Mouse (Mus musculus) adrenal gland, postnatal 25 days (tissue): ENCODE measurements around the gene Zfp217. TPM values are rescaled to one million over a fixed set of nuclear protein-coding genes. Genes with fewer than 3 reads are reported as not detected.
"Not testable (repeated sequence)": the region's sequence is repeated elsewhere in the genome, so short reads cannot be mapped to it uniquely, and the experiment has no call there.

Experiments
- DNase-seq: peaks from one replicate; pipeline ENCODE4 v3.0.0; 2021; ENCODE audit warnings: mixed read lengths
- long read RNA-seq: library from polyadenylated mRNA; stranded (forward); transcript quantifications from one replicate; pipeline ENCODE4 v2.0.0, GENCODE M21; 2021
- total RNA-seq: library from RNA; stranded (reverse); gene quantifications from 2 replicates; pipeline ENCODE4 v1.2.3, GENCODE M21; 2021

The Zfp217 gene
- 27.3 and 32.8 TPM in 2 replicates for total RNA-seq
- long read RNA-seq, full-length matches to known transcripts, result 1 of 11 reads
- long read RNA-seq, partial matches to known transcripts, result 8 of 11 reads
- long read RNA-seq, other reads (novel, unspliced or antisense), result 2 of 11 reads

DNA sequence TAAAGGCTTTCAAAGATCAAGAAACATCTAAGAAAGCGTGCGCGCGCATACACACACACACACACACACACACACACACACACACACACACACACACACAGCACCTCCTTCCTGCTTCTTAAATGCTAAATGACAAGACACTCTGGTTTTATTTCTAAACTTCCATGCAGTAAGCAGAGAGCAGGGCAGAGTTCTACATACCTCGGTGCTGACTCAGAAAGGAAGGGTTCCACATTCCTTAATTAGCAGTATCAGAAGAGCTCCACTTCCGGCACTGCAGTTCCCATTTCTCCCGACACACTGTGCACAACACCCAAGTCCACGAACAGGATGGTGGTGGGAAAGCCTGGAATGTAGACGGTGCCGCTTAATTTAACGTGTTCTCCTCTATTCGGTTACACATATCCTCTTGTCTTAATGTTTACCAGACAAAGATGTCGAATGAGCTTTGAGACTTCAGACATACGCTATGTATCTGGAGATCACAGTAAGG is at the start of gene Zfp217:
TSS of gene Zfp217 (minus strand) at position 443 of the 493 bp plus-strand sequence.
- no peak for DNase-seq

DNA sequence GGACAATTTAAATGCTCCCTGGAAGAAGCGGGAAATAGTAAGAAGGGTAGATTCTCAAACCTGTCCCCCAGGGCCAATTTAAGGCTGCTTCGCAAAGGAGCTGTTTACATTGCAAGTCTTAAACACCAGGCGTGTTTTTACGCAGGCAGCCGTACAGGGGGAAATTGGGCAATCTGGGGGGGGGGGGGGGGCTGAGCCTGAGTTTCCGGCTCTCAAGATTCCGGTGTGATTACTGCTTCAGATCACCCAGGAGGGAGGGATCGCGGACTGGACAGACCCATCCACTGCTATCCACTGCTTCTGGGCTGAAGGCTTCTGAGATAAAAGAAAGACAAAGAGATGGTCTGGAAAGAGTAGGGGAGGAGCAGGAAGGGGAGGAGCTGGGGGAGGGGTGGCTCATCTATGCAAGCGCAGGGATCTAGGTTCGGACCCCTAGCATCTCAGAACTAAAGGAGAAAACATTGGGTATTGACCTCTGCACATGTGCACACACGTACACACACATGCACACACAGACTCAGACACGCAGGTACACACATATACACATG is 47.7 kb upstream of the Zfp217 start:
- no peak for DNase-seq

GRCm38 (mm10) chr2:170194845-170195244 is 46.9 kb upstream of the Zfp217 start:
- DNase-seq, result no peak

DNA sequence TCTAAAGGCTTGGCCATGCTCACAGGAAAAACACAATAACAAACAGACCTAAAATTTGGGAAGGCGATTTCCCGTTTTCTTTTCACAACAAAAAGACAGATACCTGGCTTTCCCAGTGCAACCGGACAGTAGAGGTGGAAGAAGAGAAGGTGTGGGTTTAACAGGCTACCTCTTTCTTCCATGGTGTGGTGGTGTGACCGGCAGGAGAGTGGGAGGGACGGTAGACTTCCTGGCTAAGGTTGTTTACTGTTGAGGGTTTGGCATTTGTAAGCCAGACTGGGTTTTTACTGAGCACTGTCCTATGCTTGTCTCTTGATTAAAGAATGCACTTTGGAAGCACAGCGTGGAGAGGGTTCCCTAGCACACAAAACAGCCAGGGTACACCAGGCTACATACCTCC is 45.9 kb upstream of the Zfp217 start:
- no peak for DNase-seq

DNA sequence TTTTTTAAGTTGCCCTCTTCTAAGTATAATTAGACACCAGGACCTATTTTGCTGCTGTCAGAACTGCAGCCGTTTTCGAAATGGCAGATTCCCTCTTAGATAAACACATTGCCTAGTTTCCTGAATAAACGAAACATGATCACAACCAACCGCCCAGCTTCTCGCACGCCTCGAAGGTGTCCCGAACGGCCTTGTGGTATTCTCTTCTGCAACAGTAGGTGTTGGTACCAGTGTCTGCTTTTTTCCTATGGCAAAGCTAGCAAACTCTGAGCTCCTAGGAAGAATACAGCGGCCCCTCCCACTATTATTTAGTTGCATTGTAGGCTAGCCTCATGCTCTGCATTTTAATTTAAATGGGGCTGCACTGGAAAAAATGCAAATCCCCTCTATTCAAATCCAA is 45.3 kb upstream of the Zfp217 start:
- no peak for DNase-seq

GRCm38 (mm10) chr2:170192731-170193149 is 44.8 kb upstream of the Zfp217 start:
- DNase-seq, result peak; percentile 54

DNA sequence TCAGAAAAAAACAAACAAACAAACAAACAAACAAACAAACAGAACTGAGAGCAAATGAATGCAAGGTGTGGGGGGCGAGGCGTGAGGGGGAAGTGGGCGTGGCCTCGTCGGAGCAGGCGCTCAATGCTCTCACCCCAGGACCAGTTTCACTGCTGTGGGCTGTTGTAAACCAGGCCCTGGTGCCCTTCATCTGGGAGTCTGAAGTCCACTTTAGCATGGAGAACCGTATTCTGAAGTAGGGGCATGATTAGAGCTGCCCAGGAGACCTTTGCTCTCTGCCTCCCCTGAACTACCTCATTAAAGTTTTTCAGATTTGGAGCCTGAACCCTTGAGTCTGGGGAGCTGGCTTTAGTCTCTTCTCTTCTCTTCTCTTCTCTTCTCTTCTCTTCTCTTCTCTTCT is 40.8 kb upstream of the Zfp217 start:
- DNase-seq, result no peak

GRCm38 (mm10) chr2:170185137-170185837 is 37.4 kb upstream of the Zfp217 start:
- DNase-seq, result no peak

- peak; percentile 71 for DNase-seq
Observed at GRCm38 (mm10) chr2:170184175-170184983, 36.5 kb upstream of the Zfp217 start.

GRCm38 (mm10) chr2:170183851-170184174 is 35.9 kb upstream of the Zfp217 start:
- peak; percentile 24 for DNase-seq

GRCm38 (mm10) chr2:170181862-170182261 is 34.0 kb upstream of the Zfp217 start:
- no peak for DNase-seq

GRCm38 (mm10) chr2:170180769-170181168 is 32.9 kb upstream of the Zfp217 start:
- DNase-seq, result not testable (repeated sequence)

- DNase-seq, result no peak
Observed at GRCm38 (mm10) chr2:170179317-170179716, 31.4 kb upstream of the Zfp217 start.

DNA sequence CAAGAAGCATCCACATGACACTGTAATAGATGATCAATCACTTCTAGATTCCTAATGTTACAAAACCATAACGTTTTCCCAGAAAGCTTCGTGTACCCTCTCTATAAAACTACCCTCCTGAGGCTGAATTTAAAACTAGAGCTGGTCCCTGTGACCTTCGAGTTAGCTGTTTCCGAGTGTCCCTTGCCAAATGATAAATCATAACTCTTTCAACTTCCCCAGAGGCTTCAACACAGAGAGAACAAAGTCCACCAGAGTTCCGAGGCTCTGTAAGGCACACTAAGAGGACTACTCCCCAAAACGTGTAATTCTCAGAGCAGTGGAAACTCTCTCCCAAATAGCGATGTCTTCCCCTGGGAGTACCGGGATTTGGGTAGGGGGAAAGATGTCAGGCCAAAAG is 29.4 kb upstream of the Zfp217 start:
- DNase-seq, result no peak

GRCm38 (mm10) chr2:170176284-170176926 is 28.5 kb upstream of the Zfp217 start:
- no peak for DNase-seq

GRCm38 (mm10) chr2:170175661-170176150 is 27.8 kb upstream of the Zfp217 start:
- no peak for DNase-seq

- no peak for DNase-seq
Observed at GRCm38 (mm10) chr2:170175190-170175589, 27.3 kb upstream of the Zfp217 start.

- no peak for DNase-seq
Observed at GRCm38 (mm10) chr2:170169062-170169461, 21.2 kb upstream of the Zfp217 start.

- no peak for DNase-seq
Observed at GRCm38 (mm10) chr2:170165649-170166048, 17.7 kb upstream of the Zfp217 start.

GRCm38 (mm10) chr2:170163671-170164462 is 16.0 kb upstream of the Zfp217 start:
- DNase-seq, result no peak

- no peak for DNase-seq
Observed at GRCm38 (mm10) chr2:170159795-170160568, 12.1 kb upstream of the Zfp217 start.
